Mouse (Mus musculus) kidney, embryonic 15.5 days (tissue): Measurements from ENCODE around the gene Nebl. TPM values are rescaled to one million over a fixed set of nuclear protein-coding genes. Genes with fewer than 3 reads are reported as not detected.

Experiments
- ATAC-seq: fragments of 200-750 bp; cut with Nextera tagmentation; replicated peaks from 2 replicates; pipeline ENCODE4 v1.8.0; 2017; ENCODE audit warnings: moderate TSS enrichment; ENCODE audit not compliant: low FRiP score
- H3K27ac ChIP-seq: fragments of 300-500 bp; sonication (generic); 2 replicates; pipeline ENCODE4 v1.5.1; 2015; ENCODE audit warnings: mild to moderate bottlenecking, inconsistent platforms
- H3K27me3 ChIP-seq: fragments of 300-500 bp; sonication (generic); 2 replicates; pipeline ENCODE4 v1.6.1; 2015; ENCODE audit warnings: inconsistent platforms
- H3K36me3 ChIP-seq: fragments of 300-500 bp; sonication (generic); 2 replicates; pipeline ENCODE4 v1.6.1; 2015; ENCODE audit warnings: inconsistent platforms
- H3K4me1 ChIP-seq: fragments of 300-500 bp; sonication (generic); 2 replicates; pipeline ENCODE4 v1.6.1; 2015; ENCODE audit warnings: inconsistent platforms
- H3K4me2 ChIP-seq: fragments of 300-500 bp; sonication (generic); 2 replicates; pipeline ENCODE4 v1.6.1; 2015; ENCODE audit warnings: moderate library complexity, mild to moderate bottlenecking, inconsistent platforms
- H3K4me3 ChIP-seq: fragments of 300-500 bp; sonication (generic); replicated peaks from 2 replicates; pipeline ENCODE4 v1.5.1; 2015; ENCODE audit warnings: mild to moderate bottlenecking, inconsistent platforms
- H3K9ac ChIP-seq: fragments of 300-500 bp; sonication (generic); 2 replicates; pipeline ENCODE4 v1.6.1; 2015; ENCODE audit warnings: mild to moderate bottlenecking, inconsistent platforms
- H3K9me3 ChIP-seq: fragments of 300-500 bp; sonication (generic); replicated peaks from 2 replicates; pipeline ENCODE4 v1.6.1; 2016; ENCODE audit warnings: inconsistent platforms
- WGBS: fragments of 180-500 bp; shearing (Covaris S2); methylation state at CpG from one replicate; pipeline ENCODE4 v1.1.7; 2015; ENCODE audit warnings: mixed read lengths; 5-methylcytosine and 5-hydroxymethylcytosine counted together
- polyA plus RNA-seq: library from polyadenylated mRNA; unstranded; fragments of >200 nt; fragmentation: Nextera tagmentation; extraction: Ambion mirVana; gene quantifications from 2 replicates; pipeline ENCODE4 v1.2.1, GENCODE M21; 2015

Nebl gene
- polyA plus RNA-seq, 1 experiment from 2014 or later = 7.1 TPM

- H3K4me3 ChIP-seq = no peak overlapping the region
- H3K9me3 ChIP-seq = no peaks in the 10 kb centered on the region
- no peak overlapping the region for H3K4me2 ChIP-seq
- H3K4me1 ChIP-seq = no peaks in the 10 kb centered on the region
- no peaks in the 10 kb centered on the region for H3K36me3 ChIP-seq
- no peak overlapping the region for H3K9ac ChIP-seq
- WGBS = 58% methylated on average over 5 of the region's 5 CpGs
- H3K27me3 ChIP-seq = peaks cover 9% of the 10 kb centered on the region
- no peak overlapping the region for H3K27ac ChIP-seq
- no peak for ATAC-seq
Observed at GRCm38 (mm10) chr2:17724405-17724804, 6.9 kb downstream of the Nebl start.

DNA sequence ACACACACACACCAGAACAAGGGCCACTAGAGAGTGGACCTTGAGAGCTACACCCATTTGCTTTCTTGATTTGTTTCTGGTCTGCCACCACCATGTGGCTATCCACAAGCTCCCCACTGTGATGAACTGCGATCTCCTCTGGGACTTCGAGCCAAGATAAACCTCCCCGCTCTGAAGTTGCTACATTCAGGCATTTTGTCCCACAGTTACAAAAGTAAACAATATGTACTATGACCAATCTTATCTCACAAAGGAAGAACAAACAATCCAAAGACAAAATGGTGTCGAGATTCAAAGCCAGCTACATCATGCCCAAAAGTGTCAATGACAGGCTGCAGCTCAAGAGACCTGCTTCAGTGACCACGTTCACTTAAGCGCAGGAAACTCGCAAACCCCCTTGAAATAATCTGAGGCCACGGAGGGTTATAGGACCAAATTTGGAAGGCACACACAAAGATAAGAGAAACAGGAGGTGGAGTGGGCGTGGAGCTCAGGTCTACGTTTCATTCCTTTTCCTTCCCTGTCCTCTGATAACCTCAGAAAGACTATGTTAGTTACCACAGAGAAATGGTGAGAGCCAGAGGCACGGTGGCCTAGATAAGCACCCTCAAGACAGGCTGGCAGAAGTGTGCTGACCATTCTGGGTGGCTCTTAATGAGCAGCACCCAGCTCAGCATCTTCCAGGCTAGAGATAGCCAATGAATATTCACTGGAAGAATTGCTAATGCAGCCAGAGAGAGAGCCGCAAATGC is 7.8 kb downstream of the Nebl start:
- Histone ChIP-seq H3K27me3 (no peaks in the 10 kb centered on the region; the same call in 1 of the 2 replicates), H3K4me2 (no peak overlapping the region), H3K4me3 (no peak overlapping the region), H3K27ac (no peak overlapping the region), H3K4me1 (no peaks in the 10 kb centered on the region), H3K9me3 (no peaks in the 10 kb centered on the region), H3K9ac (no peak overlapping the region), H3K36me3 (no peaks in the 10 kb centered on the region)
- no peak for ATAC-seq
- WGBS = 75% methylated on average over 12 of the region's 12 CpGs

DNA sequence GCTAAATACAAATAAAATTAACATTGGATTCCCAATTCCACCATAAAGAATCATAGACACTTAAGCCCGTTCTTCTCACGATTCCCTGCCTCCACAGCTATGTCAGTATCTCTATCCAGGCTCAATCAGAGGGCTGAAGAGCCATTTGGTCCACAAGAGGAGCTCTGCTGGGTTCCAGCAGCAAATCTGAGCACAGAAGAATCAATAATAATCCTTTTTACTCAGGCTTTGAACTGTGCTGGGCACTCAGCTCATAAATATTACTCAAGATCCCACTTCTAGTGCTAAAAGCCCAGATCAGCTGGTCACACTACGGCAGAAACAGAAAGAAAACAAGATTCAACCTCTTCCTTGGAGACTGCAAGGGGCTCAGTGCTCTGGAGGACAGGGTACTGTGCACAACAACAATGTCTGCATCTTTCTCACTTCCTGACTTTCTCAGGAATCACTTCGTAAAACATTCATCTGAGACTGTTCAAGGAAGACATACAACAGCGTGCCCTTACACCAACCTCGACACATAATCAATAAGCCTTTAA is 10.0 kb downstream of the Nebl start:
- no peaks in the 10 kb centered on the region for H3K4me1 ChIP-seq
- H3K27me3 ChIP-seq = no peaks in the 10 kb centered on the region
- no peak overlapping the region for H3K27ac ChIP-seq
- 64% methylated on average over 6 of the region's 6 CpGs for WGBS
- no peaks in the 10 kb centered on the region for H3K36me3 ChIP-seq
- no peak for ATAC-seq
- no peak overlapping the region for H3K9ac ChIP-seq
- H3K9me3 ChIP-seq = no peaks in the 10 kb centered on the region
- H3K4me2 ChIP-seq = no peak overlapping the region
- no peak overlapping the region for H3K4me3 ChIP-seq

DNA sequence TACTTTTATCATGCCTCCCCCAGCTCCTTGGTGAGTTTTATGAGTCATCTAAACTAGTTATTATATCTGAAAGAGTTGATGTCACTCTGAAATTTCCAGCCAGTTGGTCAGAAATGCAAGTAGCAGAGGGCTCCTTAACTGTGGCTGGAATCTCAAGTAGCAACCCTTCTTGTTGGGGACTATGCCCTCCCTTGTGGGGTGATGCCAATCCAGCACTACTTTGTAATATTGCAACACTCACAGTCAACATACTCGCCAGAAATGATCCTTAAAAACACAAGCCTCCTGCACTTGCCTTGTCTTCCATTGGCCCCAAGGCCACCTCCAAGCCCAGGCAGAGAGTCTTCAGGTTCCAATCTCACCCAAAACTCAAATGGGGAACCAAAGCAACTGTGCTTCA is 13.0 kb downstream of the Nebl start:
- H3K27ac ChIP-seq = no peak overlapping the region
- H3K4me2 ChIP-seq = no peak overlapping the region
- no peaks in the 10 kb centered on the region for H3K9me3 ChIP-seq
- H3K4me3 ChIP-seq = no peak overlapping the region
- no peaks in the 10 kb centered on the region for H3K4me1 ChIP-seq
- 90% methylated on average over 1 of the region's 1 CpGs for WGBS
- no peak for ATAC-seq
- H3K9ac ChIP-seq = no peak overlapping the region
- no peaks in the 10 kb centered on the region for H3K36me3 ChIP-seq
- no peaks in the 10 kb centered on the region for H3K27me3 ChIP-seq

GRCm38 (mm10) chr2:17717200-17717599 is 14.1 kb downstream of the Nebl start:
- H3K4me3 ChIP-seq = no peak overlapping the region
- H3K9ac ChIP-seq = no peak overlapping the region
- no peak overlapping the region for H3K27ac ChIP-seq
- no peak for ATAC-seq
- no peaks in the 10 kb centered on the region for H3K36me3 ChIP-seq
- no peaks in the 10 kb centered on the region for H3K9me3 ChIP-seq
- 78% methylated on average over 2 of the region's 2 CpGs for WGBS
- H3K4me2 ChIP-seq = no peak overlapping the region
- no peaks in the 10 kb centered on the region for H3K4me1 ChIP-seq
- no peaks in the 10 kb centered on the region for H3K27me3 ChIP-seq

DNA sequence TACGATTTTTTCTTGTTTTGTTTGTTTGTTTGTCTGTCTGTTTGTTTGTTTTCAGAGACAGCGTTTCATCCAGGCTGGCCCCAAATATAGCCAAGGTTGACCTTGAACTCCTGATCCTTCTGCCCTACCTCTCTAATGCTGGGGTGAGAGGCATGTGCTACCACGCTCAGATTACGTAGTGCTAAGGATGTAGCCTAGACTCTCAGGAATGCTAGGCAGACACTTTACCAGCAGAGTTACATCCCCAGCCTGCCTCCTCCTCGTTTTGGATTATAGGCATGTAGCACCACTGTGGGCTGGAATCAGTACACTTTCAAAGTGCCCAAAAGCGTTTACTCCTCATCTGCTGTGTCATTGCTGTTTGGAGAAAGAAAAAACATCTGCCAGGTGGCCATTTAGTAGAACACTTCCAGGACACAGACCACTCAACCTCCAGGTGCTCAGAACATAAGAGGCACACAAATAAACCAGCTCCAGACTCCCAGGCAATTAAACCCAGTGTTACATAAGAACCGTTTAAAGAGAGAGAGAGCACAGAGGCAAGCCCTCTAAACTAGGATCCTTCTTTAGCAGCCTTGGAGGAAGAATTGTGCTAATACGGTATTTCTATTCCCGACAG is 16.0 kb downstream of the Nebl start:
- no peak overlapping the region for H3K4me3 ChIP-seq
- no peaks in the 10 kb centered on the region for H3K4me1 ChIP-seq
- 70% methylated on average over 9 of the region's 9 CpGs for WGBS
- H3K36me3 ChIP-seq = no peaks in the 10 kb centered on the region
- H3K27ac ChIP-seq = no peak overlapping the region
- no peaks in the 10 kb centered on the region for H3K9me3 ChIP-seq
- ATAC-seq = no peak
- no peak overlapping the region for H3K9ac ChIP-seq
- H3K4me2 ChIP-seq = no peak overlapping the region
- H3K27me3 ChIP-seq = no peaks in the 10 kb centered on the region

GRCm38 (mm10) chr2:17714661-17715060 is 16.6 kb downstream of the Nebl start:
- H3K9ac ChIP-seq = no peak overlapping the region
- 70% methylated on average over 14 of the region's 14 CpGs for WGBS
- no peaks in the 10 kb centered on the region for H3K4me1 ChIP-seq
- no peaks in the 10 kb centered on the region for H3K27me3 ChIP-seq
- H3K36me3 ChIP-seq = no peaks in the 10 kb centered on the region
- H3K4me2 ChIP-seq = no peak overlapping the region
- H3K27ac ChIP-seq = no peak overlapping the region
- no peaks in the 10 kb centered on the region for H3K9me3 ChIP-seq
- no peak overlapping the region for H3K4me3 ChIP-seq
- ATAC-seq = no peak

- H3K27me3 ChIP-seq = no peaks in the 10 kb centered on the region
- no peak overlapping the region for H3K4me3 ChIP-seq
- no peak overlapping the region for H3K9ac ChIP-seq
- 72% methylated on average over 4 of the region's 4 CpGs for WGBS
- no peaks in the 10 kb centered on the region for H3K4me1 ChIP-seq
- no peaks in the 10 kb centered on the region for H3K9me3 ChIP-seq
- H3K27ac ChIP-seq = no peak overlapping the region
- no peaks in the 10 kb centered on the region for H3K36me3 ChIP-seq
- no peak for ATAC-seq
- H3K4me2 ChIP-seq = no peak overlapping the region
Observed at GRCm38 (mm10) chr2:17714124-17714523, 17.1 kb downstream of the Nebl start.

DNA sequence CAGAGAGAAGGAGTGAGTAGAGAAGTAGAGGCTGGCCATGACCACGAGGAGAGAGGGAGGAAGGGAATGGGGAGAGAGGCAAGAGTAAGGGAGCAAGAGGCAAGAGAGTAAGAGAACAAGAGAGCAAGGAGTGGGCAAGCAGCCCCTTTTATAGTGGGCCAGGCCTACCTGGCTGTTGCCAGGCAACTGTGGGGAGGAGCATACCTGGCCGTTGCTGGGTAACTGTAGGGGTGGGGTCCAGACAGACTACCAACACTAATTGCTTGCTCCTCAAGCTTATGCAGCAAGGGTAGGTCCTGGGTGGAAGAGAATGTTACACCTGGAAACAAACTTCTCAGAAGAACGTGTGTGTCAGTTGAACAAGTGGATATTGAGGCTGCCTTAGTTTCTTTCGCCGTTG is 20.0 kb downstream of the Nebl start:
- Histone ChIP-seq H3K27me3 (no peaks in the 10 kb centered on the region), H3K9me3 (no peaks in the 10 kb centered on the region), H3K27ac (no peak overlapping the region), H3K9ac (no peak overlapping the region), H3K4me3 (no peak overlapping the region), H3K4me1 (no peaks in the 10 kb centered on the region), H3K36me3 (no peaks in the 10 kb centered on the region), H3K4me2 (no peak overlapping the region)
- 87% methylated on average over 5 of the region's 5 CpGs for WGBS
- ATAC-seq = no peak

DNA sequence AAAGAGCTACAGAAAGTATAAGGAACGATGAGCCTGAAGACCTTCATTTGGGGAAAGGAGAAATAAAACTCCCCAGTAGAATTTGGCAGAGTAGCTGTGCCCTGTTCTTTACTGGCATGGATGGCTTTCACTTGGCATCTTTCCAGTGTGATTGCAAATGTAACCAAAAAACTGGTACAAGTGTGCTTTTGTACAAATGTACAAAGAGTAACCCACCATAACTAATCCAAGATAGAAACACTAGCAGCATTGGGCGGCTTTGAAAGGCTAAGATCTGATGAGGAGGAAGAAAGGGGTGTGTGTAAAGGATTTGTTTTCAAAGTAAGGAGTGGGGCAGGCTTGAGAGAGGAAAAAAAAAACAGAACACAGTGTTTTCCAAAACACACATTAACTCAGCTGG is 21.2 kb downstream of the Nebl start:
- no peak overlapping the region for H3K9ac ChIP-seq
- WGBS = 87% methylated on average over 2 of the region's 2 CpGs
- H3K27me3 ChIP-seq = no peaks in the 10 kb centered on the region
- H3K4me1 ChIP-seq = no peaks in the 10 kb centered on the region
- no peaks in the 10 kb centered on the region for H3K36me3 ChIP-seq
- H3K9me3 ChIP-seq = no peaks in the 10 kb centered on the region
- no peak for ATAC-seq
- no peak overlapping the region for H3K4me3 ChIP-seq
- no peak overlapping the region for H3K27ac ChIP-seq
- H3K4me2 ChIP-seq = no peak overlapping the region

DNA sequence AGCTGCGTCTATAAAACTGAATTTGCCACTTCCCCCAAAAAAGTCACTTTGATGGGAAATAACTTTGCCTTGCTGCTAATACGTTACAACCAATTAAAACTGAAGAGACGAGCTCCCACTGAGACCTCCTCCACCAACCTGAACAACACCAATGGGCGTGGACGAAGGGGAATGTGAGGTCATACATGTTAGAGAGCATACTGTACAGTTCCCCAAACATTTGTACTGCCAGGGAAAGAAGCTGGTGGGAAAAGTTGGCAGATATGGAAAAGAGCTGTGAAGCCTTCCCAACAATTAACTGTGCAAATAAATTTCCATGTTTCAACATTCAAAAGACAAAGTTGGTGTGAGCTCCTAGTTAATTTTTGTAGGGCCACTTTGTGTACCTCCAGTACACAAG is 25.3 kb downstream of the Nebl start:
- Histone ChIP-seq H3K27ac (no peak overlapping the region), H3K36me3 (no peaks in the 10 kb centered on the region), H3K4me2 (no peak overlapping the region), H3K4me1 (no peaks in the 10 kb centered on the region), H3K9ac (no peak overlapping the region), H3K9me3 (no peaks in the 10 kb centered on the region), H3K27me3 (no peaks in the 10 kb centered on the region), H3K4me3 (no peak overlapping the region)
- no peak for ATAC-seq
- 76% methylated on average over 5 of the region's 5 CpGs for WGBS

GRCm38 (mm10) chr2:17705426-17705825 is 25.8 kb downstream of the Nebl start:
- Histone ChIP-seq H3K4me2 (no peak overlapping the region), H3K27ac (no peak overlapping the region), H3K4me3 (no peak overlapping the region), H3K27me3 (no peaks in the 10 kb centered on the region), H3K4me1 (no peaks in the 10 kb centered on the region), H3K36me3 (no peaks in the 10 kb centered on the region), H3K9me3 (no peaks in the 10 kb centered on the region), H3K9ac (no peak overlapping the region)
- WGBS = 56% methylated on average over 3 of the region's 3 CpGs
- no peak for ATAC-seq

DNA sequence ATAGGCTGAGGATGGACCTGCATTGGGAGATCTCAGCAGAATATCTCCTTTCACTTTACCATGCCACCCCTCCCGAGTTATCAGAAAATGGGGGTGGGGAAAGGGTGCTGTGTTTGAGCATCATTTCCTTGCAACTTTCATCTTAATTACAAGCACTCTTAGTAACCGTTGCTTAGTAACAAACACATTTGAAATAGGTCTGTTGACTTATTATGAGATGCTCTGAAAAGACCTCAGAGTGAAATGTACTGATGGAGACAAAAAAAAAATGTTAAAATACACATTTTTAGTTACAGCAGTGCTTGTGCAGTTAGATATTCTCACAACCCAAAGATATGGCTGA is 28.1 kb downstream of the Nebl start:
- no peak for ATAC-seq
- Histone ChIP-seq H3K9me3 (no peaks in the 10 kb centered on the region), H3K4me1 (no peaks in the 10 kb centered on the region), H3K27me3 (no peaks in the 10 kb centered on the region), H3K4me2 (no peak overlapping the region), H3K4me3 (no peak overlapping the region), H3K27ac (no peak overlapping the region), H3K36me3 (no peaks in the 10 kb centered on the region), H3K9ac (no peak overlapping the region)
- 71% methylated on average over 2 of the region's 2 CpGs for WGBS
